Mouse (Mus musculus) cerebellum, adult 11 months (tissue): ENCODE results near the gene Cdh9.

Source experiments
- DNase-seq: peaks from one replicate; pipeline ENCODE4 v3.0.0; 2022

Gene Cdh9

GRCm38 (mm10) chr15:16728470-16729011 lies at the start of gene Cdh9:
Gene Cdh9, plus strand, starts transcription at chr15:16728756.
- DNase-seq, result no peak

DNA sequence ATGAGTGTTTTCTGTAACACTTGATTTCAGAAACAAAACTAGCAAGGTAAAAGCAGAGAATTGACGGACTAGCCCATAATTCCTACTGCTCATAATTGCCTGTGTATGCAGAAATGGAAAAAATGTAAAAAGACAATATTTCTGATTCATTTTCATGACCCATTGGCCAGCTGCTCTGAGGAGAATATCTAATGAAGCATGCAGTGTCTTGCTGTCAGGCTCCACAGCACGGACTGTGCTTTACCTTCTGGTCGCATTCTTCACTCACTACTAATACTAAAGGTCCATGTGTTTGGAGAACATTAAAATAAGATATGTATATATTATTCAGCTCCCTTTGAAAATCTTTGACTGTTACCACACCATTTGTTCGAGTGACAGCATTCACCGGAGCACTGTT lies 49.5 kb upstream of the Cdh9 start:
- no peak for DNase-seq

DNA sequence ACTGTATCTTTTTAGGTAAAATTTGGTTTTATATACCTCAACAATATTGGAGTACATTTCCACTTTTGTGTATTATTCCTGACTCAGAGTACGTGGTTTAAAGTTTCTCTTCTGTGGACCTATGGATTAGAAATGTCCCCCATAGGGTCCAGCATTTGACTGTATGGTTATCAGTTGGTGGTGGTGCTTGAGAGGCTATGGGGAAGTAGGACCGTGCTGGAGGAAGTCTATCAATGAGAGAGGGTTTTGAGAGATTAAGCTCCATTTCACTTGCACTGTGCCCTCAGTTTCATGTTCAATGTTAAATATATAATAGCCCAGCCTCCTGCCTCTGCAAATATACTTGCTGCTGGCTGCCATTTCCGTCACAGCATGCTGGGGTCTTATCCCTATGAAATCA lies 28.7 kb upstream of the Cdh9 start:
- no peak for DNase-seq

DNA sequence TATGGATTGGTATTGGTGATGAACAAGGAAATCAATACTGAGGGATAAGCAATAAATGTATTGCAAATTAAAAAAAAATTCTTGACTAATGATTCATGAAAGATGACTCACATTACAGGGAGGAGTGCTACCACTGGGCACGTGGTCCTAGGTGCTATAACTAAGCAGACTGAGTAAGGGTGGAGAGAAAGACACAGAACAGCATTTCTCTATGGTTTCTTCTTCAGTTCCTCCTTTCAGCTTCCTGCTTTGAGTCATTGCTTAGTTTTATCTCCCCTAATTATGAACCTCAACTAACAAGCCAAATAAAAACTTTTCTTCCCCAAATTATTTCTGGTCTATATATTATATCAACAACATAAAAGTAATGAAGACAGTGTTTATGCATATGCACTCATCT lies 26.2 kb upstream of the Cdh9 start:
- DNase-seq, result no peak

DNA sequence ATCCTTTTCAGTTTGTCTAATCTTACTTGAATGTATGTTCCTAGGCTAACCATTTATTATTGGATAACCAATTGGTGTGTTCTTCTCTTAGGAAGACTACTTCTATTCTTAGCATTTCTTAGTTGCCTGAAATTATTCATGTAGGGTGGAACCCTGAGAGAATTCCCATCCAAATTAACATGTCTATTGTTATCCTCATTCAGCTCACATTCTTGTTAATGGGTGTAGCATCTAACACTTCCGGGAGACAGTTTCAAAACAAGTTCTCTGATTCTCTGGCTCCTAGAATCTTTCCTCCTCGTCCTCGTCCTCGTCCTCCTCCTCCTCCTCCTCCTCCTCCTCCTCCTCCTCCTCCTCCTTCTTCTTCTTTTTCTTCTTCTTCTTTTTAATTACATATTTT lies 10.5 kb downstream of the Cdh9 start:
- no peak for DNase-seq

- DNase-seq, result no peak
Measured at GRCm38 (mm10) chr15:16746672-16747071, 18.1 kb downstream of the Cdh9 start.

DNA sequence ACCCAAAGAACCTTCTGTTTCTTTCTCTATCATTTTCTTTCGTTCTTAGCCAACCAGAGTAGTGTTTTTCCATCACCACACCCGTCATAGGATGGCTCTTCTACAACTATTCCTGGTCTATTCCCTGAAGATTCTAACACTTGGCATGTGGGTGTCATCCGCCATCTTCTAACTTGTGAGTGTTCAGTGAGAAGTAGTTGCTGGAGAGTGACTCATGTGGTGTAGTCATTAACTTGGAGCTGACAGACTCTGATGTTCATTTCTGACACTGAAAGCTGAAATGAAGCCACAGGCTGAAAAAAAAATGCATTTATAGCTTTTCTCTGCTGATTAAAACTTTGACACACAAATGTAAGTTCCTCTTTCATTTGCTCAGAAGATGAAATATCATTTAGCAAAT lies 34.7 kb downstream of the Cdh9 start:
- no peak for DNase-seq

GRCm38 (mm10) chr15:16784575-16784974 lies 56.0 kb downstream of the Cdh9 start:
- DNase-seq, result no peak

- no peak for DNase-seq
Measured at GRCm38 (mm10) chr15:16792857-16793256, 64.3 kb downstream of the Cdh9 start.

DNA sequence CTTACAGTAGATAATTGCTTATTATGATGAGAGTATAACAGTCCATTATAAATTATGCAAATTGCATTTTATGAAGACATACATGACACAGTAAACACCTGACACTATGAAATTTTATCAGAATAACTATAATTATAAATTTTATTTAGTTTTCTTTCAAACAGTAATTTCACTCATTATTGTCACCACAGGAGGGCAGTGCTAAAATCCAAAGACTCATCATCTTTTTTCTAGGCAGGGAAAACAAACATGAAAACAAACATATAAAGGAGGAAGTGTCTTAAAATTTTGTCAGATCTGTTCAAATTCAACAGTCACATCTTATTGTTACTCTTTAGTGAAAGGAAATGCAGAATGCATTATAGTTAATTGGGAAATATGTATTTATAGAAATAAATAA lies 72.7 kb downstream of the Cdh9 start:
- no peak for DNase-seq

GRCm38 (mm10) chr15:16810787-16811186 lies 82.2 kb downstream of the Cdh9 start:
- DNase-seq, result no peak

- DNase-seq, result no peak
Measured at GRCm38 (mm10) chr15:16814035-16814434, 85.5 kb downstream of the Cdh9 start.

DNA sequence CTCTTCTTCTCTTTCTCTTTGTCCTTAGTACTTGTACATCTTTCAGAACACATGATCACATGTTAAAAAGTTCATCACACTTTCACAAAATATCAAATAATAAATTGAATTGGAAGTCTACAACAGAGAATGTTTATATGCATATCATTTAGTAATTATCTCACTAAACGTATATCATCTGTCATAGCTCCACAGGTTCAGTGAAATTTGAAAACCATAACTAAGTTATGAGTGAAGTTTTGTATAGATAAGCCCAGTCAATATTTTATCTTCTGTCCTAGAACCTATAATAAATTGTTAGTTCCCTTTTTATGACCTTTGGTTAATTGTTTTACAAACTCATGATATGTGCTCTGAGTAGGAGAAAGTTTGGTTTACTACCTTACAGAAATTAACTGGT lies 106.2 kb downstream of the Cdh9 start:
- no peak for DNase-seq

GRCm38 (mm10) chr15:16882542-16882941 lies 154.0 kb downstream of the Cdh9 start:
- DNase-seq, result no peak

- no peak for DNase-seq
Measured at GRCm38 (mm10) chr15:16896674-16897073, 168.1 kb downstream of the Cdh9 start.
